Mouse (Mus musculus) heart, embryonic 12.5 days (tissue): ENCODE results near the gene Tollip. TPM values are rescaled to one million over a fixed set of nuclear protein-coding genes. Genes with fewer than 3 reads are reported as not detected.
A peak's percentile ranks its signal among the peaks of the same experiment; 100 is the strongest.
"Not testable (repeated sequence)": the region's sequence is repeated elsewhere in the genome, so short reads cannot be mapped to it uniquely, and the experiment has no call there.

ENCODE experiments used
- ATAC-seq: fragments of 200-750 bp; cut with Nextera tagmentation; 2 replicates; pipeline ENCODE4 v1.8.0; 2017; ENCODE audit warnings: moderate TSS enrichment, moderate library complexity; ENCODE audit not compliant: insufficient number of reproducible peaks, low FRiP score
- H3K27ac ChIP-seq: fragments of 300-500 bp; sonication (generic); 2 replicates; pipeline ENCODE4 v1.5.1; 2016; ENCODE audit warnings: mild to moderate bottlenecking, moderate library complexity; ENCODE audit not compliant: poor library complexity, severe bottlenecking
- H3K27me3 ChIP-seq: fragments of 300-500 bp; sonication (generic); replicated peaks from 2 replicates; pipeline ENCODE4 v1.6.1; 2016; ENCODE audit warnings: mild to moderate bottlenecking, moderate library complexity
- H3K36me3 ChIP-seq: fragments of 300-500 bp; sonication (generic); 2 replicates; pipeline ENCODE4 v1.6.1; 2016; ENCODE audit warnings: mild to moderate bottlenecking, moderate library complexity
- H3K4me1 ChIP-seq: fragments of 300-500 bp; sonication (generic); replicated peaks from 2 replicates; pipeline ENCODE4 v1.6.1; 2016; ENCODE audit warnings: mild to moderate bottlenecking
- H3K4me2 ChIP-seq: fragments of 300-500 bp; sonication (generic); 2 replicates; pipeline ENCODE4 v1.6.1; 2016; ENCODE audit warnings: mild to moderate bottlenecking, moderate library complexity
- H3K4me3 ChIP-seq: fragments of 300-500 bp; sonication (generic); 2 replicates; pipeline ENCODE4 v1.5.1; 2016; ENCODE audit warnings: mild to moderate bottlenecking
- H3K9ac ChIP-seq: fragments of 300-500 bp; sonication (generic); 2 replicates; pipeline ENCODE4 v1.6.1; 2016; ENCODE audit warnings: mild to moderate bottlenecking, moderate library complexity
- H3K9me3 ChIP-seq: fragments of 300-500 bp; sonication (generic); replicated peaks from 2 replicates; pipeline ENCODE4 v1.6.1; 2016; ENCODE audit warnings: mild to moderate bottlenecking, moderate library complexity
- WGBS: fragments of 180-500 bp; shearing (Covaris S2); methylation state at CpG from one replicate; pipeline ENCODE4 v1.1.7; 2016; 5-methylcytosine and 5-hydroxymethylcytosine counted together
- polyA plus RNA-seq: library from polyadenylated mRNA; unstranded; fragments of >200 nt; fragmentation: Nextera tagmentation; extraction: Ambion mirVana; gene quantifications from 2 replicates; pipeline ENCODE4 v1.2.1, GENCODE M21; 2016

Tollip gene
- polyA plus RNA-seq, 1 experiment from 2014 or later: 41.3 TPM

DNA sequence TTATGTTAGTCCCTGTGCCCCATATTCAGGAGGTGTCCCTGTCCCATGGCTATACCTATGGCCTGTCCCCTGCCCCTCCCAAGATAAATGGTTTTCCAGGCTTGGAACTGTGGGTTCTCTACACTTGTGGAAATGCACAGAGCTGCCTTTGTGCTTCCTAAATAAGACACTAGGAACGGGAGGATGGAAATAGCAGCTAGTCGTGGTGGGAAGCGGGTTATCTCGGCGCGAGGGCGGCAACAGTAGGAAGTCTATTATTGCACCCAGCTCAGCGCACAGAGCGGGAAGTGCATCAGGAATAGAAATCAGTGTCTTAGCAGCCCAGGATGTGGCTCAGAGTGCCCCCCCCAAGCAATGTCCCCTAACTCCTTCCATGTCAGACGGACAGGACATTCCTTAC lies 10.3 kb upstream of the Tollip start:
- H3K27me3 ChIP-seq: peaks cover 25% of the 10 kb centered on the region
- peaks cover 8% of the 10 kb centered on the region; the same call in 1 of the 2 replicates for H3K4me1 ChIP-seq
- no peak overlapping the region for H3K9ac ChIP-seq
- no peak for ATAC-seq
- no peaks in the 10 kb centered on the region for H3K9me3 ChIP-seq
- H3K27ac ChIP-seq: no peak overlapping the region
- H3K36me3 ChIP-seq: no peaks in the 10 kb centered on the region
- WGBS: 36% methylated on average over 10 of the region's 10 CpGs
- H3K4me2 ChIP-seq: no peak overlapping the region
- no peak overlapping the region for H3K4me3 ChIP-seq

DNA sequence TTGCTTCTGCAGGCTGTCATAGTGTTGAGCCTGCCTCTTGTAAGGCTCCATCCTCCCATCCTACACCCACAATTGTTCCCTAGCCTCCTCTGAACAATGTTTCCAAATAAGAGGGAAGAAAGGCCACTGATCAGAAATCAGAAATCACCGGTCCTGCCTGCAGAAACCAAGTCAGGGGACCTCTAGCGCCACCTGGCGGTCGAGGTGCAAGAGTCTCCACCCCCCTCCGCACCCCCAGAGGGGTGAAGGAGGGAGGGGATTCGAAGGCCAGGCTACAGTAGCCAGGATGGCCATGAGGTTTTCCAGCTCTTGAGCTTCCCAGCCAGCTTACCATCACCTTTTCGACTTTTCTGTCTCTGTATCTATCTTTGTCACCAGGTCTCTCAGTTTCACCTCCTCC lies 6.6 kb upstream of the Tollip start:
- no peak for ATAC-seq
- no peak overlapping the region for H3K9ac ChIP-seq
- H3K9me3 ChIP-seq: no peaks in the 10 kb centered on the region
- no peak overlapping the region for H3K27ac ChIP-seq
- peaks cover 12% of the 10 kb centered on the region; the same call in 1 of the 2 replicates for H3K27me3 ChIP-seq
- H3K36me3 ChIP-seq: no peaks in the 10 kb centered on the region
- 8% methylated on average over 7 of the region's 7 CpGs for WGBS
- no peak overlapping the region for H3K4me3 ChIP-seq
- H3K4me1 ChIP-seq: peaks cover 8% of the 10 kb centered on the region; the same call in 1 of the 2 replicates
- no peak overlapping the region for H3K4me2 ChIP-seq

DNA sequence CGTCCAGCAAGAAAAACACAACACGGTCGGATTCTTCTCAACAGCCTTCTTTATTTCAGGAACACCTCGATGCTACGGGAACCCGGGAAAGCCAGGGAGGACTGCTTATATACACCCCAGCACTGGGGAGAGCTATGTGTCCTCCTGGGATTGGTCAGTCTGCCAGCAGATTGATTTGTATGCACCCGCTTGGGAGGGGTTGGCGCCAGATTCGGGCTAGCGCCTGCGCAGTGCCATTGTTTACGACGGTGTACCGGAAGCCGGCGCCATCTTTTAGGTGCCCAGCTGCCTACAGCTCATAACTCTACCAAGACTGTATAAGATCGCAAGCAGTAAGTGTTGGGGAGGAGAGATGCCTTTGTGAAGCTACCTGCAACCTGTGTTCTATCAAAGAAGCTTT lies 5.8 kb upstream of the Tollip start:
- H3K27me3 ChIP-seq, H3K9me3 ChIP-seq, ATAC-seq, H3K36me3 ChIP-seq, H3K4me3 ChIP-seq, H3K27ac ChIP-seq, H3K9ac ChIP-seq, H3K4me1 ChIP-seq, H3K4me2 ChIP-seq: not testable (repeated sequence)
- WGBS: 91% methylated on average over 17 of the region's 17 CpGs

DNA sequence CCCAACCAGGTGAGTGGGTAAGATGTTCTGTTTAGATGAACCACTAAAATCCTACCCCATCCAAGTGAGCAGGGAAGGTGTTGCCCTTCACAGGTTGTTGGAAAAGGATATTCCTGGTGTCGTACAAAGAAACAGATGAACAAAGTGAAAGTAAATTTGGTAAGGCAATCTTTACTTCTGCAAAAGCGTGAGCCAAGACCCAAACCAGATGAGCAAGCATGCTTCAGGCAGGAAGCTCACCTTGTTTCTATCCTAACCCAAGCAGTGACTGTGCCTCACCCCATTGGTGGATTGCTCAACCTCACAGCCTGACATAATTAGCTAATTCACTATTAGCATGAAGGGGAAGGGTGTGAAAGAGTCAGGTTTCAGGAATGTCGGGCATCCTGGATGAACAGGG lies 7.0 kb downstream of the Tollip start:
- WGBS: 52% methylated on average over 3 of the region's 3 CpGs
- no peak for ATAC-seq

DNA sequence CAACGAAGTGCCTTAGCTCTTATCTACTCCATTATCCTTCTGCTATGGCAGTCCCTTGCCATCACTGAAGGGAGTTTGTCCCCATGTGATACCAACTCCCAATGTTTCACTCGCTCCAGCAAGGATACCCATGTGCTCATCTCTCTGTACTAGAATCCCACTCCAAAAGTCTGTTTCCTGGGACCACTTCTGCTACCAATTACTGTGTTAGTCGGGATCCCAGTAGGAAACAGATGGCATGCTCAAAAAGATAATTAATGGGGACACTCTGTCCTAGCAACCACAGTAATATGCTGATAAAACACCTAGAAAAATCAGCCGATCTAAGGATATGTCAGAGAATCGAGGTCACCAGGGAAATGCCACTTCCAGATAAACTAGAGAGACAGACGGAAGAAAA lies 9.7 kb downstream of the Tollip start:
- H3K4me1 ChIP-seq: no peaks in the 10 kb centered on the region
- peaks cover 62% of the 10 kb centered on the region for H3K27me3 ChIP-seq
- no peak for ATAC-seq

More for the DNA sequence above, 7.0 kb downstream of the Tollip start:
- Histone ChIP-seq H3K9ac (no peak overlapping the region), H3K4me1 (no peaks in the 10 kb centered on the region), H3K9me3 (no peaks in the 10 kb centered on the region), H3K36me3 (no peaks in the 10 kb centered on the region), H3K4me3 (no peak overlapping the region), H3K4me2 (no peak overlapping the region), H3K27ac (no peak overlapping the region), H3K27me3 (peaks cover 39% of the 10 kb centered on the region)

DNA sequence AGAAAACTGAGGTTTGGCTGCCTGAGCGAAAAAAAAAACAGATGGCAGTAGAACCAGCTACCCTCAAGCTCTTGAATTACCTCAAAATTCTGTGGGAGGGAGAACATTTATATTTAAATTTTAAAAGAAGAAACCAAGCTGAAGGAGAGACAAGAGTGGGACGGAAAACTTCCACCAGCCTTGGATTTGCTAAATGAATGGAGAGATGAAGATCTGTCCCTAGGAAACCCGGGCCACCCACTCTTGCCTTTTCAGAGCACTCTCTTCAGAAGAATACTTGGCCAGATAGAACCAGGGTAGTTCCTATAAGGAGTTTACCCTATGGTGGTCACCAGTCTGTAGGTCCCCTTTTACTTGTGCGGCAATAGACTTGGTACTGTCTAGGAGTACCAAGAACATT lies 15.5 kb downstream of the Tollip start:
- Histone ChIP-seq H3K4me2 (peak overlapping the region; percentile 95), H3K36me3 (no peaks in the 10 kb centered on the region), H3K4me1 (peaks cover 24% of the 10 kb centered on the region), H3K9me3 (no peaks in the 10 kb centered on the region), H3K9ac (peak overlapping the region; percentile 62; the same call in 1 of the 2 replicates), H3K27me3 (peaks cover 27% of the 10 kb centered on the region), H3K4me3 (peak overlapping the region; percentile 100), H3K27ac (no peak overlapping the region)
- WGBS: 63% methylated on average over 4 of the region's 4 CpGs
- no peak for ATAC-seq

More for the DNA sequence above, 9.7 kb downstream of the Tollip start:
- Histone ChIP-seq H3K27ac (no peak overlapping the region), H3K4me2 (no peak overlapping the region), H3K9me3 (no peaks in the 10 kb centered on the region), H3K4me3 (no peak overlapping the region), H3K9ac (no peak overlapping the region), H3K36me3 (no peaks in the 10 kb centered on the region)
- WGBS: 63% methylated on average over 6 of the region's 6 CpGs

DNA sequence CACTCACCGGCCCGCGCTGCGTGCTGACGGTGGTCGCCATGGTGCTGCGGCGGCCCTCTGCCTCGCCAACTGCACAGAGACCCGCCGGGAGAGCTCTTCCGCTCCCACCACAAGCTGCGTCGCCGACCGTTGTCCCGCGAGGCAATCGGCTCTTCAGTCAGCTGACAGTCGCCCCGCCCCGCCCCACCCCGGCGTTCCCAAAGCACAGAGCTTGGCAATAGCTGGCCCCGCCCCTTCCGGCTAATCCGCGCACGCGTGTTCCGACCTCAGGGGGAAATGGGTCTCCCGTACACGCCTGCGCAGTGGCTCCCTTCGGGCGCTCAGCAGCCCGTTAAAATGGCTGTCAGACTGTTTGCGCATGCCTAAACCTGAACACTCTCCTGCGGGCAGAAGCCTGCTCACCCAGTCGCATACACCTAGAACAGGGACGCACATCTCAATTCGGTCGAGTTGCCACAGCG lies 16.0 kb downstream of the Tollip start:
- under 1% methylated on average over 44 of the region's 44 CpGs for WGBS
- H3K36me3 ChIP-seq: no peaks in the 10 kb centered on the region

DNA sequence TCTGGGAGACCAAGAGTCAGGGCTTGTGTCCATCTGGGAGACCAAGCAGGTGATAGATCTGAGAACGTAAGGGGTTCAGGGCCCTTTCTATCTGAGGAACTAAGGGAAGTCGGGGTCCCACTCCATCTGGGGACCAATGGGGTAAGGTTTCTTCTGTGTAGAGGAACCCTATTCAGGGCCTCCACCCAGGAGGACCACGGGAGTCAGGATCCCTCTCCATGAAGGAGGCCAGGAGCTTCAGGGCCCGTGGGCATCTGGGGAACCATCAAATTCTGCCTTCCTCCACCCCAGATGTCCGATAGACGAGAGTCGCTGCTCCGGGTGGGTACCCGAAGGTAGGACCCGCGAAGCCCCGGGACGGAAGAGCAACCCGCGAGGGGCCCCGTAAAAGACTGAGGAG lies 16.5 kb downstream of the Tollip start:
- Histone ChIP-seq H3K4me1 (peaks cover 33% of the 10 kb centered on the region), H3K9me3 (no peaks in the 10 kb centered on the region), H3K27ac (peak overlapping the region; percentile 81), H3K36me3 (no peaks in the 10 kb centered on the region), H3K27me3 (peaks cover 27% of the 10 kb centered on the region), H3K4me3 (peak overlapping the region; percentile 100), H3K4me2 (peak overlapping the region; percentile 95), H3K9ac (peak overlapping the region; percentile 97)
- ATAC-seq: peak; percentile 44
- WGBS: 0% methylated on average over 16 of the region's 16 CpGs

More for the DNA sequence above, 16.0 kb downstream of the Tollip start:
- peak overlapping the region; percentile 97 for H3K9ac ChIP-seq
- H3K4me1 ChIP-seq: peaks cover 28% of the 10 kb centered on the region
- H3K27ac ChIP-seq: peak overlapping the region; percentile 81
- peak overlapping the region; percentile 95 for H3K4me2 ChIP-seq
- peak overlapping the region; percentile 100 for H3K4me3 ChIP-seq
- peaks cover 27% of the 10 kb centered on the region for H3K27me3 ChIP-seq
- H3K9me3 ChIP-seq: no peaks in the 10 kb centered on the region
- peak; percentile 98 for ATAC-seq

DNA sequence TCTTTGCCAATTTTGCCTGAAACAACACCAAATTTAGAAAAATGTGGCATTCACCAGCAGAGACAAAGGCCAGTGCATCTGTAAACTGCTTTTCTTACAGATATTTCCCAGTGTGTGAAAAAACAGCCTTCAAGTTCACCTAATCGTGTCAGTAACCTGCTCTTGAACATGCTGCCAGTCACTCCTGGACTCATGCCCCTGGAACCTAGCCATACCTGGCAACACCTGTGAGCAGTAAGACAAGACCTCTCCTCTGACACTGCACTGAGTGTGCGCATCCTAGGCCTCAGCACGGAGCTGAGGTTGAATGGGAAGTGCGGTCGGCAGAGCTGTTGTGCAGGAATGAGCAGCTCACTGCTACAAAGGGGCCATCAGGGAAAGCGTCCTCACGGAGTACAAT lies 26.2 kb downstream of the Tollip start:
- H3K4me1 ChIP-seq: peaks cover 30% of the 10 kb centered on the region
- no peaks in the 10 kb centered on the region for H3K27me3 ChIP-seq
- 92% methylated on average over 7 of the region's 7 CpGs for WGBS
- H3K36me3 ChIP-seq: peaks cover 58% of the 10 kb centered on the region
- no peak overlapping the region for H3K4me2 ChIP-seq
- no peak overlapping the region for H3K9ac ChIP-seq
- H3K9me3 ChIP-seq: no peaks in the 10 kb centered on the region
- no peak overlapping the region for H3K4me3 ChIP-seq
- ATAC-seq: no peak
- H3K27ac ChIP-seq: no peak overlapping the region

DNA sequence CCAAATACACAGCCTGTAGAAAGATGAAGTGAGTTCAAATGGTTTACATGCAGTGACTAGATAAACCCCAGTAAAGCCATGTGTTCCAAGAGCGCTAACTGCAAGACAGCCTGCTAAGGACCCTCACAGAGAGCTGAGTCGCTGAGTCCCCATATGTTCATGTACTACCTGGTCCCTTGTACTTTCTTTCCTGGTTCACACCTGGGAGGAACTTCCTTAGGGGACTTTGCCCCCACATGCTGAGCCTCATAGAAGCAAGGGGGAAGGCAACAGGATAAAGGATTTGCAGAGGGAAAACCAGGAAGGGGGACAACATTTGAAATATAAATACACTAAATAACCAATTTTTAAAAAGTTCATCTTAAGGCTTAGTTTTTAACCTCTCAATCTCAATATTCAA lies 39.5 kb downstream of the Tollip start:
- WGBS: 79% methylated on average over 2 of the region's 2 CpGs
- H3K9ac ChIP-seq: no peak overlapping the region
- peaks cover 11% of the 10 kb centered on the region; the same call in 1 of the 2 replicates for H3K4me1 ChIP-seq
- H3K4me2 ChIP-seq: no peak overlapping the region
- H3K27ac ChIP-seq: no peak overlapping the region
- no peak for ATAC-seq
- H3K9me3 ChIP-seq: no peaks in the 10 kb centered on the region
- peaks cover 67% of the 10 kb centered on the region for H3K36me3 ChIP-seq
- H3K4me3 ChIP-seq: no peak overlapping the region
- H3K27me3 ChIP-seq: no peaks in the 10 kb centered on the region

DNA sequence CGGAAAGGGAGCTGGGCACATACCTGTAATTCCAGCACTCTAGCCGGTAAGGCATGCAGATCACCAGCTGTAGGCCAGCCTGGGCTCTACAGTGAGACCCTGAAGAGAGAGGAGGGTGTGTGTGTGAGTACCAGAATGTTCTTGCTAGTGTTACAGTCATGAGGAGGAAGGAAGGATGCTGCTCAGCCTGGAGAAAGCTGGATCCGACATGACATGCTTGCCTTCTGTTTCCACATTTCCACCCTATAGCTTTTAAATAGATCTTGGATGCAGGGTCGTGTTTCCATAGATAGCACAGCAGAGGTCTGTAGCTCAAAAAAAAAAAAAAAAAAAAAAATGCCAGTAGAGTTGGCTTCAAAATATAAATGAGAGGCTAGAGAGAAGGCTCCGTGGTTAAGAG lies 43.4 kb downstream of the Tollip start:
- no peak overlapping the region for H3K4me2 ChIP-seq
- ATAC-seq: no peak
- no peaks in the 10 kb centered on the region for H3K27me3 ChIP-seq
- no peak overlapping the region for H3K9ac ChIP-seq
- H3K27ac ChIP-seq: no peak overlapping the region
- no peak overlapping the region for H3K4me3 ChIP-seq
- peaks cover 41% of the 10 kb centered on the region for H3K36me3 ChIP-seq
- no peaks in the 10 kb centered on the region for H3K4me1 ChIP-seq
- no peaks in the 10 kb centered on the region for H3K9me3 ChIP-seq
- 73% methylated on average over 5 of the region's 5 CpGs for WGBS

DNA sequence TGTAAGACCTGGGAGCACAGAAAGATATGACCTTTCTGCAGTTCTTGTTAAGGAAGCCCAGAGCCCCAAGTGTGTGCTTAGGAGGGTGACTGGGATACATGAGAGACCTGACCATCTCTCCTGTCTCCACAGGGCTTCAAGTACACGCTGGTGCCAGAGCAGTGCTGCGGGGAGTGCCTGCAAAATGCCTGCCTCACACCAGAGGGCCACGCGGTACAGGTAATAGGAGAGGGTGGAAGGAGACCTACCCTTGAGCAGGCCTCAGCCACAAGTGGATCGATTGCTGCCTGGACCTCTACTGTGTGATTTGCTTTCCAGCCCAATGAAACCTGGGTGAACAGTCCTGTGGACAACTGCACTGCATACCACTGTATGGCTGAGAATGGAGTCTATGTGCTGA lies 47.8 kb downstream of the Tollip start:
- Histone ChIP-seq H3K27ac (no peak overlapping the region), H3K9ac (no peak overlapping the region), H3K9me3 (no peaks in the 10 kb centered on the region), H3K27me3 (0 out of 2 replicates have a peak, but pooled peaks cover 6% of the 10 kb centered on the region), H3K4me2 (no peak overlapping the region), H3K36me3 (peaks cover 23% of the 10 kb centered on the region), H3K4me1 (no peaks in the 10 kb centered on the region), H3K4me3 (no peak overlapping the region)
- WGBS: 70% methylated on average over 5 of the region's 5 CpGs
- ATAC-seq: no peak
